Mouse (Mus musculus) frontal cortex, postnatal 36 days (tissue): Measurements from ENCODE around the gene Pus10.

Experiments used
- DNase-seq, 2 experiments: peaks; one replicate each; pipeline ENCODE4 v3.0.0; 2022; ENCODE audit warnings: low spot score in 2 of 2

Pus10 gene

GRCm38 (mm10) chr11:23695847-23696246 lies 30.4 kb downstream of the Pus10 start:
- no peak for DNase-seq

- DNase-seq = no peak
Measured at GRCm38 (mm10) chr11:23698526-23698925, 33.1 kb downstream of the Pus10 start.

GRCm38 (mm10) chr11:23699414-23700095 lies 34.1 kb downstream of the Pus10 start:
- no peak for DNase-seq

GRCm38 (mm10) chr11:23701831-23702230 lies 36.4 kb downstream of the Pus10 start:
- DNase-seq = no peak

- no peak for DNase-seq
Measured at GRCm38 (mm10) chr11:23704604-23705294, 39.3 kb downstream of the Pus10 start.

- no peak for DNase-seq
Measured at GRCm38 (mm10) chr11:23712299-23712698, 46.8 kb downstream of the Pus10 start.

GRCm38 (mm10) chr11:23718856-23719255 lies 53.4 kb downstream of the Pus10 start:
- no peak for DNase-seq

GRCm38 (mm10) chr11:23719825-23720224 lies 54.4 kb downstream of the Pus10 start:
- no peak for DNase-seq

- no peak for DNase-seq
Measured at GRCm38 (mm10) chr11:23722326-23722725, 56.9 kb downstream of the Pus10 start.

- no peak for DNase-seq
Measured at GRCm38 (mm10) chr11:23725850-23726249, 60.4 kb downstream of the Pus10 start.

GRCm38 (mm10) chr11:23726441-23726840 lies 61.0 kb downstream of the Pus10 start:
- no peak for DNase-seq

GRCm38 (mm10) chr11:23728186-23728585 lies 62.7 kb downstream of the Pus10 start:
- no peak for DNase-seq

GRCm38 (mm10) chr11:23730120-23730519 lies 64.6 kb downstream of the Pus10 start:
- DNase-seq = no peak

GRCm38 (mm10) chr11:23732840-23733239 lies 67.4 kb downstream of the Pus10 start:
- no peak for DNase-seq

- DNase-seq = no peak
Measured at GRCm38 (mm10) chr11:23734749-23735286, 69.3 kb downstream of the Pus10 start.

- DNase-seq = peak in 1 of 2 experiments; percentile 39
Measured at GRCm38 (mm10) chr11:23735820-23736470, 70.5 kb downstream of the Pus10 start.

GRCm38 (mm10) chr11:23740895-23741294 lies 75.4 kb downstream of the Pus10 start:
- no peak for DNase-seq

- no peak for DNase-seq
Measured at GRCm38 (mm10) chr11:23741386-23741785, 75.9 kb downstream of the Pus10 start.

- no peak for DNase-seq
Measured at GRCm38 (mm10) chr11:23744352-23744751, 78.9 kb downstream of the Pus10 start.

- DNase-seq = no peak
Measured at GRCm38 (mm10) chr11:23746102-23746501, 80.6 kb downstream of the Pus10 start.

GRCm38 (mm10) chr11:23753136-23753710 lies 87.7 kb downstream of the Pus10 start:
- DNase-seq = no peak

GRCm38 (mm10) chr11:23754329-23754728 lies 88.9 kb downstream of the Pus10 start:
- no peak for DNase-seq
